Mouse (Mus musculus): ENCODE measurements around the gene Wnt3. TPM values are rescaled to one million over a fixed set of nuclear protein-coding genes. Genes with fewer than 3 reads are reported as not detected.

Wnt3 gene
- polyA plus RNA-seq, 1 experiment from 2014 or later: 1.5 TPM

- no peak overlapping the region for H3K4me3 ChIP-seq
- H3K27me3 ChIP-seq (ENCODE audit: insufficient read depth, poor library complexity, severe bottlenecking): no peaks in the 10 kb centered on the region
- no peak for DNase-seq (ENCODE audit: low spot score)
- no peaks in the 10 kb centered on the region; the same call in 1 of the 2 replicates for H3K4me1 ChIP-seq
- WGBS: 67% methylated on average over 7 of the region's 7 CpGs
- peaks cover 20% of the 10 kb centered on the region for H3K36me3 ChIP-seq
- no peak overlapping the region for H3K27ac ChIP-seq
- no peaks in the 10 kb centered on the region for H3K9me3 ChIP-seq
Measured at GRCm38 (mm10) chr11:103865346-103865745, 91.4 kb downstream of the Wnt3 start.

Other genes with a start within 250 kb of the Wnt3 start
- not detected in 2 replicates for gene Gm884, start 153.0 kb upstream of the Wnt3 start, polyA plus RNA-seq (2016; fragmentation: Nextera tagmentation; extraction: Ambion mirVana)
- not detected in 2 replicates for gene Lyzl6, start 135.3 kb upstream of the Wnt3 start, polyA plus RNA-seq (2016; fragmentation: Nextera tagmentation; extraction: Ambion mirVana)
- 0.48 TPM in 1 of 2 replicates, not detected in the other for gene Rprml, start 124.6 kb upstream of the Wnt3 start, polyA plus RNA-seq (2016; fragmentation: Nextera tagmentation; extraction: Ambion mirVana)
- gene Gosr2, start 76.3 kb upstream of the Wnt3 start, polyA plus RNA-seq (2016; fragmentation: Nextera tagmentation; extraction: Ambion mirVana): 80.1 and 86.4 TPM in 2 replicates
- 1.2 and 1.6 TPM in 2 replicates for gene Wnt9b, start 24.3 kb upstream of the Wnt3 start, polyA plus RNA-seq (2016; fragmentation: Nextera tagmentation; extraction: Ambion mirVana)
- gene Nsf, start 179.9 kb downstream of the Wnt3 start, polyA plus RNA-seq (2016; fragmentation: Nextera tagmentation; extraction: Ambion mirVana): 43.4 and 46.3 TPM in 2 replicates
- 51.8 and 53.9 TPM in 2 replicates for gene Arf2, start 192.6 kb downstream of the Wnt3 start, polyA plus RNA-seq (2016; fragmentation: Nextera tagmentation; extraction: Ambion mirVana)

All from heart, embryonic 10.5 days (tissue).